Mouse (Mus musculus) regulatory T cell (primary cell): ENCODE measurements around the gene Tdg.
"Not testable (repeated sequence)": the region's sequence is repeated elsewhere in the genome, so short reads cannot be mapped to it uniquely, and the experiment has no call there.

Experiments
- in situ Hi-C: fragments of 300-600 bp; cut with MboI, MseI; formaldehyde crosslinking; loops from one replicate; pipeline ENCODE4 v1.15.1; 2025; ENCODE audit warnings: high pct_unique_total_duplicates

The Tdg gene

GRCm38 (mm10) chr10:82629586-82630255 lies at the start of gene Tdg:
Tdg (plus strand) TSS chr10:82629828.
- in situ Hi-C loops: not testable (repeated sequence)

- in situ Hi-C loops: not testable (repeated sequence)
Observed at GRCm38 (mm10) chr10:82589673-82590072, 40.0 kb upstream of the Tdg start.

- in situ Hi-C loops: not testable (repeated sequence)
Observed at GRCm38 (mm10) chr10:82594421-82594820, 35.2 kb upstream of the Tdg start.

- in situ Hi-C loops: no loop called here
Observed at GRCm38 (mm10) chr10:82622235-82622634, 7.4 kb upstream of the Tdg start.

GRCm38 (mm10) chr10:82622671-82623552 lies 6.7 kb upstream of the Tdg start, which contains the start of gene 1190007I07Rik:
1190007I07Rik (minus strand) TSS chr10:82623228.
- in situ Hi-C loops: no loop called here

GRCm38 (mm10) chr10:82623553-82623932 lies 6.1 kb upstream of the Tdg start:
- in situ Hi-C loops: not testable (repeated sequence)

- in situ Hi-C loops: no loop called here
Observed at GRCm38 (mm10) chr10:82629111-82629585, 480 bp upstream of the Tdg start.

- in situ Hi-C loops: no loop called here
Observed at GRCm38 (mm10) chr10:82630497-82630896, 869 bp downstream of the Tdg start.

GRCm38 (mm10) chr10:82631133-82631532 lies 1.5 kb downstream of the Tdg start:
- in situ Hi-C loops: no loop called here

- in situ Hi-C loops: no loop called here
Observed at GRCm38 (mm10) chr10:82632496-82633280, 3.1 kb downstream of the Tdg start.

GRCm38 (mm10) chr10:82634348-82634747 lies 4.7 kb downstream of the Tdg start:
- in situ Hi-C loops: no loop called here

GRCm38 (mm10) chr10:82636321-82636720 lies 6.7 kb downstream of the Tdg start:
- in situ Hi-C loops: no loop called here

GRCm38 (mm10) chr10:82639032-82639698 lies 9.5 kb downstream of the Tdg start:
- in situ Hi-C loops: no loop called here

GRCm38 (mm10) chr10:82641481-82641880 lies 11.9 kb downstream of the Tdg start:
- in situ Hi-C loops: loop anchor here (10.0 kb wide), 1 partner anchor 223 kb away; the partner anchor contains the start of gene Eid3

- in situ Hi-C loops: loop anchor here (10.0 kb wide), 1 partner anchor 219 kb away; the partner anchor contains the start of gene Eid3
Observed at GRCm38 (mm10) chr10:82646083-82646482, 16.5 kb downstream of the Tdg start.

- in situ Hi-C loops: loop anchor here (10.0 kb wide), 1 partner anchor 217 kb away; the partner anchor contains the start of gene Eid3
Observed at GRCm38 (mm10) chr10:82647205-82647811, 17.7 kb downstream of the Tdg start.

GRCm38 (mm10) chr10:82651221-82651620 lies 21.6 kb downstream of the Tdg start:
- in situ Hi-C loops: loop anchor here (25.0 kb wide), 1 partner anchor 886 kb away; the partner anchor contains the start of genes Aldh1l2 and Washc4

- in situ Hi-C loops: loop anchor here (25.0 kb wide), 1 partner anchor 885 kb away; the partner anchor contains the start of genes Aldh1l2 and Washc4
Observed at GRCm38 (mm10) chr10:82652625-82653024, 23.0 kb downstream of the Tdg start.

GRCm38 (mm10) chr10:82654581-82654980 lies 25.0 kb downstream of the Tdg start:
- in situ Hi-C loops: loop anchor here (25.0 kb wide), 1 partner anchor 883 kb away; the partner anchor contains the start of genes Aldh1l2 and Washc4

- in situ Hi-C loops: loop anchor here (25.0 kb wide), 1 partner anchor 875 kb away; the partner anchor contains the start of genes Aldh1l2 and Washc4
Observed at GRCm38 (mm10) chr10:82661820-82662219, 32.2 kb downstream of the Tdg start.
